Mouse (Mus musculus): Measurements from ENCODE around the gene Dazap1. TPM values are rescaled to one million over a fixed set of nuclear protein-coding genes. Genes with fewer than 3 reads are reported as not detected.
A peak's percentile ranks its signal among the peaks of the same experiment; 100 is the strongest.

The Dazap1 gene
- total and polyA plus RNA-seq, 3 experiments: 159 to 236 TPM; not detected in 1

- TF ChIP-seq TBP (IDR thresholded peaks at IDR 0.05; ENCODE audit: low read depth, low read length) (no peak), USF1 (IDR thresholded peaks at IDR 0.05; ENCODE audit: low read depth, low read length) (peak; percentile 67)
- Histone ChIP-seq H3K27ac (ENCODE audit: control insufficient read depth, low read depth, low read length) (no peak overlapping the region; the same call in 1 of the 2 replicates), H3K36me3 (ENCODE audit: control insufficient read depth in 1 of 2, insufficient read depth in 2 of 2, low read length in 2 of 2) (peaks cover 0 to 22% of the 10 kb centered on the region in 2 experiments; a peak in 2 of 4 replicates), H3K4me1 (ENCODE audit: control insufficient read depth in 1 of 2, insufficient read depth in 2 of 2, low read length in 2 of 2) (peaks cover 14 to 25% of the 10 kb centered on the region in 2 experiments), H3K9me3 (replicated peaks; ENCODE audit: insufficient read depth, low read length) (no peaks in the 10 kb centered on the region), H3K4me3 (ENCODE audit: control insufficient read depth in 1 of 2, insufficient read depth in 1 of 2, low read depth in 2 of 2, low read length in 2 of 2) (peak overlapping the region; percentile 72 to 96), H3K27me3 (ENCODE audit: control insufficient read depth in 1 of 2, insufficient read depth in 2 of 2, low read length in 2 of 2) (no peaks in the 10 kb centered on the region), H3K9ac (ENCODE audit: control insufficient read depth, low read depth, low read length, poor library complexity, severe bottlenecking) (peak overlapping the region; percentile 82), H3K79me2 (ENCODE audit: control insufficient read depth, insufficient read depth, low read length, poor library complexity) (peaks cover 2% of the 10 kb centered on the region; the same call in 1 of the 2 replicates)
- peak; percentile 35 for DNase-seq (ENCODE audit: low read depth, low spot score)
Measured at GRCm38 (mm10) chr10:80330888-80331287, 69.6 kb downstream of the Dazap1 start.

- peak; percentile 38 for DNase-seq (ENCODE audit: low read depth, low spot score)
- H3K4me1 ChIP-seq (ENCODE audit: control insufficient read depth in 1 of 2, insufficient read depth in 2 of 2, low read length in 2 of 2): peaks cover 14 to 25% of the 10 kb centered on the region in 2 experiments
- H3K9me3 ChIP-seq (replicated peaks; ENCODE audit: insufficient read depth, low read length): no peaks in the 10 kb centered on the region
- H3K27me3 ChIP-seq (ENCODE audit: control insufficient read depth in 1 of 2, insufficient read depth in 2 of 2, low read length in 2 of 2): no peaks in the 10 kb centered on the region
- H3K4me3 ChIP-seq (ENCODE audit: control insufficient read depth in 1 of 2, insufficient read depth in 1 of 2, low read depth in 2 of 2, low read length in 2 of 2): no peak overlapping the region; a peak in 1 of 4 replicates
- peak overlapping the region; percentile 6; the same call in 1 of the 2 replicates for H3K9ac ChIP-seq (ENCODE audit: control insufficient read depth, low read depth, low read length, poor library complexity, severe bottlenecking)
- peaks cover 2% of the 10 kb centered on the region; the same call in 1 of the 2 replicates for H3K79me2 ChIP-seq (ENCODE audit: control insufficient read depth, insufficient read depth, low read length, poor library complexity)
- peaks cover 0 to 22% of the 10 kb centered on the region in 2 experiments; a peak in 3 of 4 replicates for H3K36me3 ChIP-seq (ENCODE audit: control insufficient read depth in 1 of 2, insufficient read depth in 2 of 2, low read length in 2 of 2)
- peak overlapping the region; percentile 30; the same call in 1 of the 2 replicates for H3K27ac ChIP-seq (ENCODE audit: control insufficient read depth, low read depth, low read length)
- TF ChIP-seq MAFK (IDR thresholded peaks at IDR 0.05; ENCODE audit: borderline replicate concordance, low read depth, low read length) (no peak), NELFE (IDR thresholded peaks at IDR 0.05; ENCODE audit: low read depth, low read length) (no peak), CHD1 (IDR thresholded peaks at IDR 0.05; ENCODE audit: low read depth, low read length) (no peak), TBP (IDR thresholded peaks at IDR 0.05; ENCODE audit: low read depth, low read length) (no peak), POLR2AphosphoS2 (IDR thresholded peaks at IDR 0.05; ENCODE audit: low read length) (no peak), ZKSCAN1 (IDR thresholded peaks at IDR 0.05; ENCODE audit: low read depth, low read length) (no peak), ETS1 (IDR thresholded peaks at IDR 0.05; ENCODE audit: low read depth, low read length) (peak; percentile 33; the same call in 1 of the 2 replicates), TCF12 (IDR thresholded peaks at IDR 0.05; ENCODE audit: low read depth, low read length) (peak; percentile 52; the same call in 1 of the 2 replicates), HCFC1 (IDR thresholded peaks at IDR 0.05; ENCODE audit: low read depth, low read length) (no peak), RCOR1 (IDR thresholded peaks at IDR 0.05; ENCODE audit: low read depth, low read length) (no peak), MAX (IDR thresholded peaks at IDR 0.05; ENCODE audit: low read length) (no peak), NRF1 (IDR thresholded peaks at IDR 0.05; ENCODE audit: insufficient read depth, low read depth, low read length, poor library complexity, severe bottlenecking) (no peak), UBTF (IDR thresholded peaks at IDR 0.05; ENCODE audit: borderline replicate concordance, insufficient read depth, low read depth, low read length) (no peak), POLR2AphosphoS5 (IDR thresholded peaks at IDR 0.05; ENCODE audit: borderline replicate concordance, low read depth, low read length) (no peak), MYB (IDR thresholded peaks at IDR 0.05; ENCODE audit: low read depth, low read length) (no peak), ELF1 (IDR thresholded peaks at IDR 0.05; ENCODE audit: low read depth, low read length) (no peak), ZNF384 (IDR thresholded peaks at IDR 0.05; ENCODE audit: low read depth, low read length) (no peak), USF2 (IDR thresholded peaks at IDR 0.05; ENCODE audit: borderline replicate concordance in 1 of 2, insufficient read depth in 1 of 2, low read depth in 1 of 2, low read length in 2 of 2) (no peak), KAT2A (conservative IDR thresholded peaks at IDR 0.05; ENCODE audit: low read depth, low read length) (no peak), EP300 (IDR thresholded peaks at IDR 0.05; ENCODE audit: low read depth in 1 of 2, low read length in 2 of 2) (peak in 1 of 2 experiments; percentile 44; a peak in 2 of 4 replicates), ZMIZ1 (IDR thresholded peaks at IDR 0.05; ENCODE audit: low read depth, low read length) (no peak), CHD2 (IDR thresholded peaks at IDR 0.05; ENCODE audit: low read length) (no peak), BHLHE40 (IDR thresholded peaks at IDR 0.05; ENCODE audit: borderline replicate concordance, low read depth, low read length) (no peak), CTCF (IDR thresholded peaks at IDR 0.05 in 2 of 3, conservative IDR thresholded peaks at IDR 0.05 in 1 of 3; ENCODE audit: control insufficient read depth in 1 of 3, insufficient read depth in 1 of 3, low read depth in 2 of 3, low read length in 3 of 3, poor library complexity in 1 of 3, severe bottlenecking in 1 of 3) (no peak), RAD21 (IDR thresholded peaks at IDR 0.05; ENCODE audit: low read depth, low read length) (no peak), MEF2A (IDR thresholded peaks at IDR 0.05; ENCODE audit: extremely low read depth, insufficient replicate concordance, low read depth, low read length, poor library complexity, severe bottlenecking) (no peak), GABPA (IDR thresholded peaks at IDR 0.05; ENCODE audit: low read depth, low read length) (no peak)
Measured at GRCm38 (mm10) chr10:80331636-80332524, 70.6 kb downstream of the Dazap1 start.

Measured in MEL (cell line).